Mouse (Mus musculus) hindbrain, embryonic 14.5 days (tissue): Measurements from ENCODE around the gene D630039A03Rik. TPM values are rescaled to one million over a fixed set of nuclear protein-coding genes. Genes with fewer than 3 reads are reported as not detected.
"Not testable (repeated sequence)": the region's sequence is repeated elsewhere in the genome, so short reads cannot be mapped to it uniquely, and the experiment has no call there.

ENCODE experiments used
- ATAC-seq: fragments of 200-750 bp; cut with Nextera tagmentation; 2 replicates; pipeline ENCODE4 v1.8.0; 2017; ENCODE audit warnings: moderate number of reproducible peaks, mild to moderate bottlenecking, moderate TSS enrichment, moderate library complexity; ENCODE audit not compliant: low FRiP score
- DNase-seq: peaks from one replicate; pipeline ENCODE4 v3.0.0-alpha.2; 2015; ENCODE audit warnings: low spot score
- H3K27ac ChIP-seq: fragments of 300-500 bp; sonication (generic); 2 replicates; pipeline ENCODE4 v1.5.1; 2014; ENCODE audit warnings: mild to moderate bottlenecking, moderate library complexity
- H3K27me3 ChIP-seq: fragments of 300-500 bp; sonication (generic); 2 replicates; pipeline ENCODE4 v1.6.1; 2014; ENCODE audit warnings: mild to moderate bottlenecking, low read length, mixed read lengths; ENCODE audit not compliant: control insufficient read depth, insufficient read depth
- H3K36me3 ChIP-seq: fragments of 300-500 bp; sonication (generic); replicated peaks from 2 replicates; pipeline ENCODE4 v1.6.1; 2014; ENCODE audit not compliant: control insufficient read depth, insufficient read depth
- H3K4me1 ChIP-seq: fragments of 300-500 bp; sonication (generic); replicated peaks from 2 replicates; pipeline ENCODE4 v1.6.1; 2014; ENCODE audit warnings: antibody characterized with exemption, low read length, mixed read lengths; ENCODE audit not compliant: control insufficient read depth, insufficient read depth
- H3K4me2 ChIP-seq: fragments of 300-500 bp; sonication (generic); replicated peaks from 2 replicates; pipeline ENCODE4 v1.6.1; 2014; ENCODE audit warnings: mild to moderate bottlenecking, moderate library complexity
- H3K4me3 ChIP-seq: fragments of 300-500 bp; sonication (generic); replicated peaks from 2 replicates; pipeline ENCODE4 v1.5.1; 2014; ENCODE audit warnings: mild to moderate bottlenecking, low read length
- H3K9ac ChIP-seq: fragments of 300-500 bp; sonication (generic); 2 replicates; pipeline ENCODE4 v1.6.1; 2014
- H3K9me3 ChIP-seq: fragments of 300-500 bp; sonication (generic); 2 replicates; pipeline ENCODE4 v1.6.1; 2016; ENCODE audit warnings: low read length; ENCODE audit not compliant: control insufficient read depth
- WGBS: fragments of 180-500 bp; shearing (Covaris S2); extraction: QIAGEN DNeasy Blood & Tissue Kit; methylation state at CpG from one replicate; pipeline ENCODE4 v1.1.7; 2014; 5-methylcytosine and 5-hydroxymethylcytosine counted together
- polyA plus RNA-seq: library from polyadenylated mRNA; unstranded; fragments of >200 nt; fragmentation: Nextera tagmentation; extraction: Ambion mirVana; gene quantifications from 2 replicates; pipeline ENCODE4 v1.2.1, GENCODE M21; 2014

D630039A03Rik gene
- polyA plus RNA-seq, 1 experiment from 2014 or later = 0.07 TPM

DNA sequence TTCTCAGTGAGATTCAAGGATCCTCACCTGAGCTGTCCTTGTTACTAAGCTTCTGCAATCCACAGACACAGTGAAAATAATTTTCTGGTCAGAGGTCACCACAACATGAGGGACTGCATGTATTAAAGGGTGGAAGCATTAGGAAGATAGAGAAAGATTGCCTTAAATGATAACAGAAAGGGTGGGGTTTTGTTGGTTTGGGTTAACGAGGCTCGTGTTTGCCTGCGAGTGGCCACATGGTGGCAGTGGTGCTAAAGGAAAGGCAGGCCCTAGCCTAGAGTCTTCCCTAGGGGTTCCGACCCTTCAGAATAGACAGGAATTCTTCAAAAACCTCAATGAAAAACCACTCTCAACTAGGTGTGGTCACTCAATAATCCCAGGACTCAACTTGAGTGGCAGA, 14.9 kb downstream of the D630039A03Rik start:
- peak; percentile 61; the same call in 1 of the 2 replicates for ATAC-seq
- no peaks in the 10 kb centered on the region for H3K36me3 ChIP-seq
- no peak overlapping the region for H3K4me3 ChIP-seq
- WGBS = 17% methylated on average over 4 of the region's 4 CpGs
- no peaks in the 10 kb centered on the region for H3K27me3 ChIP-seq
- H3K9me3 ChIP-seq = no peaks in the 10 kb centered on the region
- no peak overlapping the region for H3K27ac ChIP-seq
- H3K9ac ChIP-seq = no peak overlapping the region
- H3K4me1 ChIP-seq = no peaks in the 10 kb centered on the region
- peak; percentile 68 for DNase-seq
- H3K4me2 ChIP-seq = no peak overlapping the region

- DNase-seq (no peak), ATAC-seq (no peak)
- Histone ChIP-seq H3K4me1 (peaks cover 8% of the 10 kb centered on the region; the same call in 1 of the 2 replicates), H3K36me3 (0 out of 2 replicates have a peak, but pooled peaks cover 3% of the 10 kb centered on the region), H3K9ac (no peak overlapping the region), H3K4me3 (no peak overlapping the region), H3K27ac (no peak overlapping the region), H3K27me3 (no peaks in the 10 kb centered on the region), H3K9me3 (no peaks in the 10 kb centered on the region), H3K4me2 (no peak overlapping the region)
- 82% methylated on average over 3 of the region's 3 CpGs for WGBS
Measured at GRCm38 (mm10) chr4:57896631-57897030, 19.5 kb downstream of the D630039A03Rik start.

GRCm38 (mm10) chr4:57895902-57896301, 20.2 kb downstream of the D630039A03Rik start:
- Histone ChIP-seq H3K36me3 (0 out of 2 replicates have a peak, but pooled peaks cover 3% of the 10 kb centered on the region), H3K9ac (no peak overlapping the region), H3K27me3 (no peaks in the 10 kb centered on the region), H3K4me1 (peaks cover 11% of the 10 kb centered on the region; the same call in 1 of the 2 replicates), H3K27ac (no peak overlapping the region), H3K9me3 (no peaks in the 10 kb centered on the region), H3K4me3 (no peak overlapping the region), H3K4me2 (no peak overlapping the region)
- DNase-seq (no peak), ATAC-seq (no peak)
- WGBS = 66% methylated on average over 6 of the region's 6 CpGs

- Histone ChIP-seq H3K9me3 (no peaks in the 10 kb centered on the region), H3K4me3 (no peak overlapping the region), H3K27me3 (no peaks in the 10 kb centered on the region), H3K4me1 (peaks cover 11% of the 10 kb centered on the region; the same call in 1 of the 2 replicates), H3K27ac (no peak overlapping the region), H3K4me2 (no peak overlapping the region), H3K36me3 (0 out of 2 replicates have a peak, but pooled peaks cover 3% of the 10 kb centered on the region), H3K9ac (no peak overlapping the region)
- DNase-seq = no peak
- no peak for ATAC-seq
- 55% methylated on average over 5 of the region's 5 CpGs for WGBS
Measured at GRCm38 (mm10) chr4:57895140-57895539, 21.0 kb downstream of the D630039A03Rik start.

- H3K4me3 ChIP-seq = no peak overlapping the region
- WGBS = 51% methylated on average over 10 of the region's 10 CpGs
- ATAC-seq = peak; percentile 51; the same call in 1 of the 2 replicates
- no peak overlapping the region for H3K9ac ChIP-seq
- 0 out of 2 replicates have a peak, but pooled peaks cover 3% of the 10 kb centered on the region for H3K36me3 ChIP-seq
- peak overlapping the region; percentile 4; the same call in 1 of the 2 replicates for H3K4me2 ChIP-seq
- no peaks in the 10 kb centered on the region for H3K27me3 ChIP-seq
- DNase-seq = no peak
- H3K9me3 ChIP-seq = no peaks in the 10 kb centered on the region
- H3K27ac ChIP-seq = no peak overlapping the region
- H3K4me1 ChIP-seq = peaks cover 11% of the 10 kb centered on the region; the same call in 1 of the 2 replicates
Measured at GRCm38 (mm10) chr4:57892001-57892586, 24.0 kb downstream of the D630039A03Rik start.

DNA sequence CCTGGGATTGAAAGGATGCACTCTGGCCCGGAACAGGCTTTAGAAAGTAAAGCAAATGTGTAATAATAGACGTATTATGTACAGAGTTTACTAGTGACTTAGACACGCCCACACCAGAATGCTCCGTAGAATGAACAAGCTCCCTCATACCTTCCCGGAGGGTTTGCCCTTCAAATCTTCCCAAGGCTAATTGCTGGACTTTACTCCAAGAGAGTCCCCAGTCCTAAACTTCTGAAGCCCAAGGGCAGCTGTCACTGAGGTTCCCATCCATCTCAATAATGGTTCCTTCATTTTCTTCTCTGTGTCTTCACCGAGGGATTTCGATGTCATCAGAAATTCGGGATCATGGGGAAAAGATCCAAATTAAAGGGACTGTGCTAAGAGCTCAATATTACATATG, 26.3 kb downstream of the D630039A03Rik start:
- Histone ChIP-seq H3K9ac (no peak overlapping the region), H3K4me3 (no peak overlapping the region), H3K4me2 (no peak overlapping the region), H3K4me1 (peaks cover 14% of the 10 kb centered on the region; the same call in 1 of the 2 replicates), H3K27ac (no peak overlapping the region), H3K36me3 (0 out of 2 replicates have a peak, but pooled peaks cover 3% of the 10 kb centered on the region), H3K9me3 (no peaks in the 10 kb centered on the region), H3K27me3 (no peaks in the 10 kb centered on the region)
- 86% methylated on average over 8 of the region's 8 CpGs for WGBS
- DNase-seq (no peak), ATAC-seq (no peak)

- not testable (repeated sequence) for H3K4me3 ChIP-seq, H3K9me3 ChIP-seq, H3K4me2 ChIP-seq, ATAC-seq, H3K9ac ChIP-seq, H3K36me3 ChIP-seq, H3K27ac ChIP-seq, DNase-seq, H3K27me3 ChIP-seq
- H3K4me1 ChIP-seq = peaks cover 14% of the 10 kb centered on the region; the same call in 1 of the 2 replicates
- WGBS = 94% methylated on average over 1 of the region's 1 CpGs
Measured at GRCm38 (mm10) chr4:57888978-57889377, 27.1 kb downstream of the D630039A03Rik start.

- Histone ChIP-seq H3K9me3 (no peaks in the 10 kb centered on the region), H3K36me3 (0 out of 2 replicates have a peak, but pooled peaks cover 1% of the 10 kb centered on the region), H3K4me1 (peaks cover 14% of the 10 kb centered on the region; the same call in 1 of the 2 replicates), H3K4me3 (no peak overlapping the region), H3K27ac (no peak overlapping the region), H3K9ac (no peak overlapping the region), H3K27me3 (no peaks in the 10 kb centered on the region), H3K4me2 (no peak overlapping the region)
- ATAC-seq (no peak), DNase-seq (no peak)
- 93% methylated on average over 2 of the region's 2 CpGs for WGBS
Measured at GRCm38 (mm10) chr4:57888246-57888645, 27.9 kb downstream of the D630039A03Rik start.

- H3K27me3 ChIP-seq = no peaks in the 10 kb centered on the region
- H3K27ac ChIP-seq = no peak overlapping the region
- ATAC-seq = no peak
- no peaks in the 10 kb centered on the region for H3K36me3 ChIP-seq
- no peaks in the 10 kb centered on the region for H3K9me3 ChIP-seq
- H3K4me3 ChIP-seq = no peak overlapping the region
- H3K9ac ChIP-seq = no peak overlapping the region
- 95% methylated on average over 3 of the region's 3 CpGs for WGBS
- no peak for DNase-seq
- H3K4me2 ChIP-seq = no peak overlapping the region
- peaks cover 9% of the 10 kb centered on the region; the same call in 1 of the 2 replicates for H3K4me1 ChIP-seq
Measured at GRCm38 (mm10) chr4:57886888-57887230, 29.2 kb downstream of the D630039A03Rik start.
